Mouse (Mus musculus) brain, adult 10 weeks (tissue): ENCODE measurements around the gene 4922502D21Rik. TPM values are rescaled to one million over a fixed set of nuclear protein-coding genes. Genes with fewer than 3 reads are reported as not detected.

ENCODE experiments used
- polyA plus RNA-seq: library from polyadenylated mRNA; stranded (reverse); fragments of 350-450 nt; fragmentation: Illumina TruSeq; extraction: RNeasy Lipid Tissue Mini Kit (QIAGEN cat#74804); gene quantifications from one replicate; pipeline ENCODE4 v1.2.3, GENCODE M21; 2015; ENCODE audit warnings: low read depth, low replicate concordance

Gene 4922502D21Rik
- not detected for polyA plus RNA-seq

GRCm38 (mm10) chr6:129331610-129332009, at the start of gene 4922502D21Rik:
4922502D21Rik (minus strand) TSS chr6:129331796.

GRCm38 (mm10) chr6:129342391-129342790, 10.8 kb upstream of the 4922502D21Rik start, which contains the start of gene Clec12a:
Clec12a (plus strand) TSS chr6:129342691.

GRCm38 (mm10) chr6:129275220-129275619, 56.4 kb downstream of the 4922502D21Rik start, which contains the start of gene Cd69:
Cd69 (minus strand) TSS chr6:129275436.

Other genes starting within 250 kb of the 4922502D21Rik start
- not detected for gene Clec2e, start 230.9 kb downstream of the 4922502D21Rik start, polyA plus RNA-seq
- 19.1 TPM for gene Clec2d, start 151.2 kb downstream of the 4922502D21Rik start, polyA plus RNA-seq
- gene Cd69, start 56.4 kb downstream of the 4922502D21Rik start, polyA plus RNA-seq: not detected
- gene Clec12a, start 10.9 kb upstream of the 4922502D21Rik start, polyA plus RNA-seq: 0.58 TPM
- not detected for gene Clec12b, start 54.1 kb upstream of the 4922502D21Rik start, polyA plus RNA-seq
- gene Clec1b, start 65.5 kb upstream of the 4922502D21Rik start, polyA plus RNA-seq: not detected
- not detected for gene Clec9a, start 77.1 kb upstream of the 4922502D21Rik start, polyA plus RNA-seq
- 0.91 TPM for gene Clec1a, start 120.2 kb upstream of the 4922502D21Rik start, polyA plus RNA-seq
- not detected for gene Olr1, start 175.4 kb upstream of the 4922502D21Rik start, polyA plus RNA-seq
- not detected for gene Tmem52b, start 180.8 kb upstream of the 4922502D21Rik start, polyA plus RNA-seq
- 958 TPM for gene Gabarapl1, start 201.4 kb upstream of the 4922502D21Rik start, polyA plus RNA-seq
- not detected for gene Klre1, start 246.1 kb upstream of the 4922502D21Rik start, polyA plus RNA-seq